Mouse (Mus musculus) adrenal gland, postnatal 25 days (tissue): ENCODE measurements around the gene Blvra. TPM values are rescaled to one million over a fixed set of nuclear protein-coding genes. Genes with fewer than 3 reads are reported as not detected.
"Not testable (repeated sequence)": the region's sequence is repeated elsewhere in the genome, so short reads cannot be mapped to it uniquely, and the experiment has no call there.

Source experiments
- DNase-seq: peaks from one replicate; pipeline ENCODE4 v3.0.0; 2021; ENCODE audit warnings: mixed read lengths
- long read RNA-seq: library from polyadenylated mRNA; stranded (forward); transcript quantifications from one replicate; pipeline ENCODE4 v2.0.0, GENCODE M21; 2021
- total RNA-seq: library from RNA; stranded (reverse); gene quantifications from 2 replicates; pipeline ENCODE4 v1.2.3, GENCODE M21; 2021

Gene Blvra
- total RNA-seq: 22.3 and 33.9 TPM in 2 replicates
- long read RNA-seq, transcript Blvra-201 (8 exons, 1,160 nt): major isoform, 16 of 37 reads
- long read RNA-seq, partial matches to known transcripts: 5 of 37 reads
- long read RNA-seq, other reads (novel, unspliced or antisense): 16 of 37 reads

- peak; percentile 88 for DNase-seq
These were observed at the start of gene Blvra for GRCm38 (mm10) chr2:127070435-127070841. Gene Blvra, plus strand, starts transcription at chr2:127070665.

DNA sequence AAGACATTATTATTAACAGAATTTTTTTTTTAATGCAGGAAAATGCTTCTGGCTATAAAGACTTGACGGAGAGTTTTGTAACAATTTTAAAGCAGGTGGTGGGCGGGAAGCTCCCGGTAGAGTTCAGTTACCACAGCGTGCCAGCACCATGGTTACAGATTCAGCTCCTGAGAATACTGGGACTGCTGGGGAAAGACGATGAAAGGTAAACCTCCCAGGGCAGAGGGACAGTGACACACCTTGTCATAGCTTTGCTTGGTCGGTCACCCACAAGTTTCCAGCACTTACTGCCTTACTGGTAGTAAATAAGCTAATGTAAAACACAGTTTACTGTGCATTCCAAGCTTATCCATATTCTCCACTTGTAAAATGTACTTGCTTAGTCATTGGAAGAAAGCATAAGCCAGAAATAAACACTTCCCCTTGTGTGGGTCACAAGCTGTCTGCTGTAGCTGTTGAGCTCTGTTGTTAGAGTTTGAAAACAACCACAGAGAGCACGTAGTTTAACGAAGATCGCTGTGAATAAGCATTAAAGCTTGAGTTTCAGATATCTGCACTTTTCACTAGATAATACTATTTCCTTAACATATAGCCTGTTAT lies 35.4 kb upstream of the Blvra start:
- no peak for DNase-seq

- DNase-seq: peak; percentile 69
These were observed 33.2 kb upstream of the Blvra start for GRCm38 (mm10) chr2:127037299-127037698.

DNA sequence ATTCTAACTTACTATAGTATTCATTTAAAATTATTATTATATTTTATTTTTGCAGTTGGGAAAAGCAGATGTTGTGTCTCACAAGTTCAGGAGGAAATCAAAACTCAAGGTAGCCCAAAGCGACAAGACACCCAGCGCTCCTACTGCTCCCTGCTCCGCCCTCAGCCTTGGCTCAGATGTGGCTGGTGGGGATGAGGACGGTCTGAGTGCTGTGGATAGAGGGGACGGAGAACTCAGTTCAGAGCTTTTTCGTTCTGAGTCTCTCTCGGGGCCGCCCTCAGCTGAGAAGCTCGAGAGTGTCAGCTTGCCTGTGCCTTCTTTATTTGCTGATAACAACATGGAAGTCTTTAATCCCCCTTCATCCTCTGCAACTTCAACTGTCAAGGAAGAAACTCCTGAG lies 9.0 kb upstream of the Blvra start:
- DNase-seq: no peak

DNA sequence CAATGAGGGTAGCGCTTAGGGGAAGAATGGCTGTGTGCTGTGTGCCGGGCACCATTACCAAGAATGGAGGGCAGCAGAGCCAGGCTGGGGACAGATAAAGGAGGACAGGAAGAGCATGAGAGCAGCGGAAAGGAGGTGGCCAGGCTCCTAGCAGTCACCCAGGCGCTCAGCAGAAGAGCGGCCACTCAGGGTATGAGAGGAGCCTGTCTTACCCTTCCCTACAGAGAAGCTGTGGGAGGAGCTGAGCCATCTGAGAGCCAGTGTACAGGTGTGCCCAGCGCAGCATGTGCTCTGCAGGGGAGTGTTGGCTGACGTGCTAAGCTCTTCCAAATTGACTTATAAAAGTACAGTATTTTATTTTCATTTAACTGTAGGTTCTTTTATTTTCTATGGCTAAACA lies 1.7 kb upstream of the Blvra start:
- DNase-seq: no peak

GRCm38 (mm10) chr2:127069781-127070434 lies 557 bp upstream of the Blvra start:
- no peak for DNase-seq

DNA sequence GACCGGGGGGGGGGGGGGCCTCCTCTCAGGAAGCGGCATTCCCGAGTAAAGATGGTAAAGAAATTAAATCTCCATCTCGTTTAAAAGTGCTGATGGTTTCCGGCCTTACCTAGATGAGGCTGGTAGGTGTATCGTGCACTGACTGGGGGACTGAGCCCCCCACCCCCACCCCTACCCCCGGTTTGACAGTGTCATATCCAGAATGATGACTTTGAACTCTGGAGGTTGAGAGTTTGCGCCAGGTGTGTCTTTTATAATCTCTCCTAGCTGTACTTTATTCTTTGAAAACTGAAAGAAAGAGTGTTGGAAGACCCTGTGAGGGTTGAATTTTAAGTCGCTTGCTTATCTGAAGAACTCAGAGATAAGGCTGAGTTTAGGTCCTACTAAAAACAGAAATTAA lies 414 bp downstream of the Blvra start:
- no peak for DNase-seq

DNA sequence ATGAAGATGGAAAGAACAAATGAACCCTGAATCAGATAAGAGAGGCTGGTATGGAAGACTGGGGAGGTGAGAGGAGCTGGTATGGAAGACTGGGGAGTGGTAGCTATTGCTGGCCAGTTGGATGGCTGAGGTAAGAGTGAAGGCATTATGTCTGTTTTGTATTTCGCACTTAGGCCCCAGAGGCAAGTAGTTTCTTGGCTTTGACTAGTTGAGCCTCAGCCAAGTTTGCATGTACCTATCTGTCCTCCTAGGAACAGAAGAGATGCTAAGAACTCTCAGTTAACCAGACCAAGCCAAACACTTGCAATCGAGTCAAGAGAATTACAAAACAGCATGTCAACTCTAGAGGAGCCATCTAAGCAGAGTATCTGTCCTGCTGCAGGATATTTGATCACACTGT lies 3.7 kb downstream of the Blvra start:
- no peak for DNase-seq

DNA sequence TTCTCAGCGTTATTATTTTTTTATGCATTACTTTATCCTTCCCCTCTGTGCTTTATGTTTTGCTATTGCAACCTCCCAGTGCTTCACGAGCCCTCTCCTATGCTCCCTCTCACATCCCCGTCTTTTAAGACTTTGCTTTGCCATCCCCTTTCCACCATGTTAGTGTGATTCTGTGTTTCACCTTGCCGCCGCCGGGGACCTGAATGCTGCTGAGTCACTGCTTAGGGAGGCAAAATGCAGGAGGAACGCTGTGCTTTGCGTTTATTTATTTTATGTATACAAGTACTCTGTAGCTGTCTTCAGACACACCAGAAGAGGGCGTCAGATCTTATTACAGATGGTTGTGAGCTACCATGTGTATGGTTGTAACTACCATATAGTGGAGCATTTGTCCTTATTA lies 7.1 kb downstream of the Blvra start:
- DNase-seq: no peak

DNA sequence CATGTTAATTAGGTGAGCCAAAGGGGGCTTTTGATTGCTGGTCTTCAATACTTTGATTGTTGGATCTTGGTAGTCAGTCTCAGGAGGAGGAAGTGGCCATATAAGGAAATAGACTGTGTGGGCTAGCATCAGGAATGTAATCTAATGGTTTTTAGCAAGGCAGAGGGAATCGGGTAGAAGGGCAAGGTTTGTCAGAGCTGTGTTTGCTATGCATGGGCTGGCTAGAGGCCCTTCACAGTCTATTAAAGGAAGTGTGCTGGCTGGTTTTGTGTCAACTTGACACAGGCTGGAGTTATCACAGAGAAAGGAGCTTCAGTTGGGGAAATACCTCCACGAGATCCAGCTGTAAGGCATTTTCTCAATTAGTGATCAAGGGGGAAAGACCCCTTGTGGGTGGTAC lies 8.6 kb downstream of the Blvra start:
- not testable (repeated sequence) for DNase-seq

DNA sequence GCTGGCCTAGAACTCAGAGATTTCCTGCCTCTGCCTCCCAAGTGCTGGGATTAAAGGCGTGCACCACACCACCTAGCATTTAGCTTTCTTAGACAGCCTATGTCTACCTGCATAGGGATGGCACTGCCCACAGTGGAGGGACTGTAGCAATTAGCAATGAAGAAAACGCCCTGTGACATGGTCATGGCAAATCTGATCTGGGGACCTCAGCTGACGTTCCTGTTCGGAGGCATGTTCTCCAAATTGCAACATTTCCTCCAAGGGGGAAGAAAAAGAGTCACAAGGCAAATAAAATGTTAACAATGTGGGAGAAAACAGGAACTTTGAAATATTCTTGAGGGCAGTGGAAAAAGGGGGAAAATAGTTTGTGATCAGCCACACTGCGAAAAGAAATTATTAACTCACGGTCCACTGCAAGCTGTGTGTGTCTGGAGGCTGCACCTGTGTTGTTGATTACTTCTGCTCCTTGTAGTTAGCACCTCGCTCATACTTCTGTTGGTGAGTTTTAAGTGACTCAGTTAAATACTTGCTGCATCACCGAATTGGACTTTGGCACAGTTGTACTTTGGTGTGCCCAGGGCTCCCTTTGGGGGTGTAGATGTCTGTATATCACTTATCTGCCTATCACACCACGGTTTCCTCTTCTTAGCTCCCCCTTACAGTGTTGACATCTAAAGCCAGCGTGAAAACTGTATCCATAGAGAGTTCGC lies 9.6 kb downstream of the Blvra start:
- no peak for DNase-seq

DNA sequence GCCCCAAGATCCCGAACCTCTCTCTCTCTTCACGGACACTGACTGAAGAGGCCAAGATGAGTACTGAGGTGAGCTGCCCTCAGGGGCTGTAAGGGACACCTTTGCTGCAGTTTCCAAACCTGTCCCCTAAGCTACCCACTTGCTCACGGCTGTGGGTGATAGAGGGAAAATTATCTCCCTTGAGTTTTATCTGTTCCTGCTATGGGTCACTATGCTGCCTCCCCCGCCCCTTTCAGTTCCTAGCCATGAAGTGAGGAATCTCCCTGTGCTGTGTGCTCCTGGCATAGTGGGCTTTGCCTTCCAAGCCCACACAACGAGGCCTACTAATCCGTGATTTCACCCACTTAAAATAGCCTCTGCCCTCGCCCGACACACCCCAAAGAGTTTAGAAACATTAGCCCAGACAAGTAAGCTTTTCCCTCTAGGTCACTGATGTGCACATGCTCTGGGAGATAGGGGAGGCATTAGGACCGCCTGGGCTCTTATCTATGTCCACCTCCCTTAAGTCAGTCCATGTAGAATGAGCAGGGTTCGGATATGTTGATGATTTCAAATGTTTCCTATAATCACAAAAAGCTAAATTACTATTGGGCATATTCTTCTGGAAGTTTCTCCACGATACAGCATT lies 10.2 kb downstream of the Blvra start:
- no peak for DNase-seq

GRCm38 (mm10) chr2:127086235-127086634 lies 15.8 kb downstream of the Blvra start:
- DNase-seq: no peak

- not testable (repeated sequence) for DNase-seq
These were observed 19.7 kb downstream of the Blvra start for GRCm38 (mm10) chr2:127090151-127090550.

DNA sequence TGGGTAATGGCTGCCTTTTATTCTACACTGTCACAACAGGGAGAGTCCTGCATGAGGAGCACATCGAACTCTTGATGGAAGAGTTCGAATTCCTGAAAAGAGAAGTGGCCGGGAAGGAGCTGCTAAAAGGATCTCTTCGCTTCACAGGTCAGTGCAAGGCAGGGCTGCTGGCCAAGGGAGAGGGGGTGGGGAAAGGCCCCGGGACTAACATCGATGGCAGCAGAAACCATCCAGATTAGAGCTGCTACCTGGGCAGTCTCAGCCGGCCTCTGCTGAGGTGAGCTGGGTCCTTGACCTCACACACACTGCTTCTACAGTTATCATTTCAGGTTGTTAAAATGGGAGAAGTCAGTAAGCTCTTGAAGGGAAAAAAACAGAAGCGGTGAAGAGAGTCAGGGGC lies 21.5 kb downstream of the Blvra start:
- DNase-seq: no peak

GRCm38 (mm10) chr2:127108986-127109385 lies 38.5 kb downstream of the Blvra start:
- DNase-seq: no peak

GRCm38 (mm10) chr2:127121591-127122235 lies 51.2 kb downstream of the Blvra start:
- DNase-seq: no peak

DNA sequence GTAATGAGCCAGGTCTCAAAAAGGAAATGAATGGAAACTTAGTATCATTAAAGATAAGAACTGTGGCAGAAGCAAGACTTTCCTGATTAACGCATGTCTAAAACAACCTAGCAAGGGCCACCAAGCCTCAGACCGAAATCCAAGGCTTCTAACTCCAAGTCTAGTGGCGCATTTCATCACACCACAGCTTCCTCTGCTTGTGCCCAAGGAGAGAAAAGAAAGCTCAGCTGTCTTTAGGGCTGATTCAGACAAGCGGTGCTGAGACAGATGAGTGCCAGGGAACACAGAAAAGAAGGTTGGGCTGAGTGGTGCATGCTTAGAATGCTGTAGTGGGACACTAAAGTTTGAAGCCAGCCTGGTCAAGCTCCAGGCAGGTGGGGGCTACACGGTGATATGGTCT lies 58.5 kb downstream of the Blvra start:
- no peak for DNase-seq

- no peak for DNase-seq
These were observed 60.9 kb downstream of the Blvra start for GRCm38 (mm10) chr2:127131353-127131752.

- DNase-seq: peak; percentile 96
These were observed 63.4 kb downstream of the Blvra start, which contains the start of gene Ncaph for GRCm38 (mm10) chr2:127133621-127134461. Gene Ncaph, minus strand, starts transcription at chr2:127133954.

DNA sequence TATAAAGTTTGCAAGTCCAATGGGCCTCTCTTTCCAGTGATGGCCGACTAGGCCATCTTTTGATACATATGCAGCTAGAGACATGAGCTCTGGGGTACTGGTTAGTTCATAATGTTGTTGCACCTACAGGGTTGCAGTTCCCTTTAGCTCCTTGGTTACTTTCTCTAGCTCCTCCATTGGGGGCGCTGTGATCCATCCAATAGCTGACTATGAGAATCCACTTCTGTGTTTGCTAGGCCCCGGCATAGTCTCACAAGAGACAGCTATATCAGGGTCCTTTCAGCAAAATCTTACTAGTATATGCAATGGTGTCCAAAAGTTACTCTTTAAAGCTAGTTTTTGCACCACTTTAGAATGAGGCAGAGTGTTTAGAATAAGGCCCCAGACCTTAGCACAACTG lies 64.8 kb downstream of the Blvra start:
- DNase-seq: not testable (repeated sequence)
